Mouse (Mus musculus): ENCODE data around the gene Spib.
A peak's percentile ranks its signal among the peaks of the same experiment; 100 is the strongest.

The Spib gene

DNA sequence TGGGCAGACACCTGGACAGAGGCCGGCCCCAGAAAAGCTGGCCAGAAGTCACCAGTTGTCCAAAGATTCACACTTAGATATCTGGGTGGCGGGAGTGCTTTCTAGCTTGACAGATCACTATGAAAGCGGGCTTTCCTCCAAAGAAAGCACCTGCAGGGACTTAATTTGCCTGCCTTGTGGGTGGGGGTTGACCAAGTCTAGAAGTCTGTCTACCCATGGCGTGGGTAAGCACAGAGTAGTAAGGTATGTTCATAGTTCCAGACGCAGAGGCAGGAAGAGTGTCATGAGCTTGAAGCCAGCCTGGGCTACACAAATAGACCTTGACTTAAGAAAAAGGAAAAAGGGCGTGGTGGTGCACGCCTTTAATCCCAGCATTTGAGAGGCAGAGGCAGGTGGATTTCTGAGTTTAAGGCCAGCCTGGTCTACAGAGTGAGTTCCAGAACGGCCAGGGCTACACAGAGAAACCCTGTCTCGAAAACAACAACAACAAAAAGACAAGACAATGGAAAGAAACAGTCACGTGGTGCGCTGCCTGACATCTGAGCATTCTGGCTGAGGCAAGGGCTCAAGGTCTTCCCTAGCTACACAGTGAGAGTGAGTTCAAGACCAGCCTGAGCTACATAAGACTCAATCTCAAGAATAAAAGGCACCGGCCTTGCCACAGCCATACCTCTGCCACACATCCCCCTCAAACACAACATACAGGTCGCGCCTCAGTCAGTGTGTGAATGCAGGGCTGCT lies 5.3 kb downstream of the Spib start:
- DNase-seq (ENCODE audit: low read depth, low spot score) = no peak

DNA sequence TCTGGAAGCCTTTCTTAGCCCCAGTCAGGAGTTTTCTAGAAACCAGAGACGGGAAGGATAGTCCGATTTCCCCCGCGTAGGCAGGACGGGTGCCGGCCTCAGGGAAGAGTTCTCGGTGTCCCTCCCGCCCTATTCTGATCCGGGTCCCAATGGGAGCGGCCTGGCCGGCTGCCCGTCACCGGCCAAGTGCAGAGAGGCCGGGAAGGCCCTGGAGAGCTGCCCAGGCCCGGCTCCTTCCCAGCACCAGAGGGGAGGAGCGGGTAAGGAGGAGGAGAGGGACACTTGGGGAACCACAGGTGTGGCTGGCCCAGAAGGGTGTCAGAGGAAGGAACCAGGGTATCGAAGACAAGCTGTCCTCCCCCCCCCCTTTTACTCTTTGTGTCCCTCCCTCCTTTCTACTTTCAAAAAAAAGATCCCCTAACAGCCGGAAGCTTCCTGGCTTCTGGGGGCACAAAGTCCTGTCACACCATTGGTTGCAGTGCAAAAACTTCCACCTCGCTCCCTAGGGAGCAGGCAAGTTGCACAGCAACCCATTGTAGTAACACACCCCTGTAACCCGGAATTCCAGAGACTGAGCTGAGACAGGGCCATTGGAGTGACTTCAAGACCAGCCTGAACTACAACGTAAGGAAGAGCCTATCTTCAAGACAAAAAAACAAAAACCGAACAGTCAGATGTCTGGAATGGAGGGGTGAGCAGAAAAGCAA lies 6.6 kb downstream of the Spib start:
- peak; percentile 45 for DNase-seq (ENCODE audit: low read depth, low spot score)

DNA sequence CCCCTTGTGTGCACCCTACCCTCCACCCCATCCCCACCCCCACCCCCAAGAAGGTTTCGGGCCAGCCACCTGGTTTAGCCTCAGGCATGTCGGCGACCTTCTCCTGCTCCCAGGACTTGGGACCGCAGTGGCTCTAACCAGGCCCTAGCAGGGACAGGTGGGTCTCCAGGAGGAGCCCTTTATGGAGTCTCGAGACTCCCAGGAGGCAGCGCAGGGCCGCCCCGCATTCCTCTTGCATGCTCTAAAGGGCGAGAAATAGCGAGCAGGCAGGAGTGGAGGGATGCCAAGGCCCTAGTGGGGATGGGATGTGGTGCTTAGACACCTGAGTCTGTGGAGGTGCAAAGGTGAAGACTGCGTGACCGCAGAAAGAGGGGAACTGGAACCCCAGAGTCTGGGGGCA lies 7.4 kb downstream of the Spib start, which contains the start of gene Mybpc2:
TSS of gene Mybpc2 (minus strand) at position 155 of the 400 bp plus-strand sequence.
- no peak for DNase-seq (ENCODE audit: low read depth, low spot score)

DNA sequence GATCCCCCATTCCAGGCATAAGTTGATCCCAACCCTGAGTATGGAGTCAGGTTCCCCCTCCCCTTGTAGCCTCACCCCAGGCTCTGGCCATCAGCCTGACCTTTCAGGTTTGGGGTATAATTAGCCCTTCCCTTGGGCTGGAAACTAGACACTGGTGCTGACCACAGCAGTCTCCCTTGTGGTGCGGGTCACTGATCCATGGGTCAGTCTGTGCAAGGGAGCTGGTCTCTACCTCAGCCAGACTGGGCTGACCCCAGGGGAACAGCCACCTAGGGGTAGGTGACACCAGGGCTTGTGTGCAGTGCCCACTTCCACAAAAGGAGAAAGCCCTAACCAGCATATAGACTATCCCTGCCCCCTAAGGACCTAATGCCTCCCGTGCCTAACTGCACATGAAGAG lies 8.8 kb downstream of the Spib start:
- no peak for DNase-seq (ENCODE audit: low read depth, low spot score)

DNA sequence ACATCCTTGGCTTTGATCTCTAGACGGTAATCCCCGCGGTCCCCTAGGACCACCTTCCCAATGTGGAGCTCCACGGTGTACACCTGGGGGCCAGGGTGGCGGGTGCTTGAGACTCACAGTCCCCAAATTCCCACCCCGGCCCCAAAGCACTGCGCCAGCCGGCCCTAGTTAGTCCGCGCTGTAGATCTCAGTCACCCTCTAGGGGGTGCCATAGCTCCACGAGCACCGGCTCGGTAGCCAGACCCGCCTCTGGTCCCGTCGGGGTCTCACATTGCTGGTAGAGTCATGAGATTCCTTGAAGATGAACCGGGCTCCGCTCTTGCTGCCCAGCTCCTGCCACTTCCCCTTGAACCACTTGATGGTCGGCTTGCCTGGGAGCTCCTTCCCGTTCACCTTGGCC lies 10.2 kb downstream of the Spib start:
- DNase-seq (ENCODE audit: low read depth, low spot score) = peak; percentile 46

DNA sequence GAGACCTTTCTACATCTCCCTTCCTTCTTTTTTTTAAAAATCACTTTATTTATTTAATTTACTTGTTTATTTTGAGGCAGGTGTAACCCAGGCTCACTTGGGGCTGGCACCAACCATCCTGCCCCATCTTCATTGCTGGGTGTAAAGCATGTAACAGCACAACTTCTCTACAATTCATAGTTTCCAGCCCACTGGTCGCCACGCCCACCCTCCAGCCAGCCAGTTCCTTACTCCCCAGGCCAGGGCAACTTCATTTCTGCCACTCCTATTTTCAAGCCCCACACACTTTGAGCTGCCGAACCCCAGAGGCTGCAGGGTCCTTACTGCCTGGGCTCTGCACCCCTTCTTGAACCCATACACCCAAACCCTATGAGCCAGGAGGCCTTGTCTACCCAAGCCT lies 10.9 kb downstream of the Spib start:
- DNase-seq (ENCODE audit: low read depth, low spot score) = no peak

DNA sequence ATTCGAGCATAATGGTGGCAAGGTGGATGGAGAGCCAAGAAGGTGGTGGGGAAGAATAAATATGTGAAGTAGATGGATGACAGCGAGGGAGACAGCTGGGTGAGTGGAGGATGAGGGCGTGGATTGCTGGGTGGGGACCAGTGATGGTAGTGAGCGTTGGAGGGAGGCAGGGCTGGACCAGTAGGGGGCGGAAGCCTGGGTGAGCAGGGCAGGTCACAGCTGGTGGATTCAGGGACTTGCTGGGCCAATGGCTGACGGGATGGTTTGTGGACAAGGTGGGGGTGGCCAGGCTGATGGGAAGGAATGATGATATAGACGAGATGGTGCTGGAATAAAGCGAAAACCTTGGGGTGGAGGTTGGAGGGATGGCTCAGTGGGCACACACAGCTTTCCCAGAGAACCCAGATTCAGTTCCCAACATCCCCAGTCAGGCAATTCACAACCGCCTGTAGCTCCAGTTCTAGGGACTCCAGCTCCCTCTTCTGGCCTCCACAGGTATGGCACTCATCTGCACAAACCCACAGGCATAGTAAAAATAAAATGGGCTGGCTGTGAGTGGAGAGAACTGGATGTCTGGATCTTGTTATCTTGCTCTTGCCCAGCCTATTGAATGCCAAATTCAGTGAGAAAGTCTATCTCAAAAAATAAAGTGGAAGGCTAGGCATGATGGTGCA lies 12.5 kb downstream of the Spib start:
- DNase-seq (ENCODE audit: low read depth, low spot score) = no peak

DNA sequence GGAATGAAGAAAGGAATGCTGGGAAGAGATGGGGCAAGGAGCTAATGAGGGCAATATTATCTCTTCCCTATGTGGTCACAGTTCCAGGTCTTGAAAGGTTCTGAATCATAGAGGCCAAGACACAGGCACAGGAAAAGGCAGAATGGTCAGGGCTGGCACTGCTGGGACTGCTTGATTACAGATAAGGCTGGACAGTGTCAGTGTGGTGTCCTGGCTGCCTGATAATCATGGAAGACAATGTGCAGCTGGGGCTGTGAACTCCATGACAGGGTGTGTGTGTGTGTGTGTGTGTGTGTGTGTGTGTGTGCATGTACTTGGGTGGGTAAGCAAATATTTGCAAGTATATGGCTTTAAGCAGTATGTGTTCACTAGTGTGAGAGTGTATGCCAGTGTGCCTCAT lies 24.4 kb downstream of the Spib start:
- DNase-seq (ENCODE audit: low read depth, low spot score) = no peak

DNA sequence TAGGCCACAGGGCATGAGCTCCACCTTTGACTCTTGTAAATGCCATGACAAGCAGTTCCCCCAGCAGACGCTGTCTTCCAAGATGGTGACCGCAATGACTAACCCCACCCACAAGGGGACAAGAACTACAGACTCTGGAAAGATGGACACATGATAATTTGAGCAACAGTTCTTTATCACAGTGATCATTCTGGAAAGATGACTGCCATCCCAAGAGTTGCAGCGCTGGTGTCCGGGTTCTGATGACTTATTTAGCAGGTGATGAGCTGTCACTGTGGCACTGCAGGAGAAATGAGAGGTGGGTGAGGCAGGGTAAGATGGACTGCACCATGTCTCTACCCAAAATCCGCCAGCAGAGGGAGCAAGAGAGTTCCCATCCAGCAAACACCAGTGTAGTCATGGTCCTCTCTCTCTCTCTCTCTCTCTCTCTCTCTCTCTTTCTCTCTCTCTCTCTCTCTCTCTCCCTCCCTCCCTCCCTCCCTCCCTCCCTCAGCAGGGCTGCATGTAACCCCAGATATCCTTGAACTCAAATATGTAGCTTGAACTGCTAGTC lies 30.2 kb downstream of the Spib start:
- DNase-seq (ENCODE audit: low read depth, low spot score) = peak; percentile 91

DNA sequence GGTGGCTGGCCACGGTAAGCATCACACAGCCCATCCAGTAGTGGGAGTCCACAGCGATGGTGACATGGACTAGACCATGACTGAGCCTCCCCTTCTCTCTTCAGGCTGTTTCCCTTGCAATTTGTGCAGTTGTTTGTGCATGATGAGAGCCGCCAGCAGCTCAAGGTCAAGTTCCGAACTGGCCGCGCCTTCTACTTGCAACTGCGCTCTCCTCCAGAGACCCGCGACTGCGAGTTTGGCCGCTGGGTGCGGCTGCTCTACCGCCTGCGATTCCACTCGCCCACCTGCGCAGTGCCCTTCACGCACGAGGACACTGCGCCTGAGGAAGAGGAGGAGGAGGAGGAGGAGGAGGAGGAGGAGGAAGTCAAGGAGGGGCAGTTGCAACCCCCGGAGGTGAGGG lies 31.8 kb downstream of the Spib start:
- no peak for DNase-seq (ENCODE audit: low read depth, low spot score)

DNA sequence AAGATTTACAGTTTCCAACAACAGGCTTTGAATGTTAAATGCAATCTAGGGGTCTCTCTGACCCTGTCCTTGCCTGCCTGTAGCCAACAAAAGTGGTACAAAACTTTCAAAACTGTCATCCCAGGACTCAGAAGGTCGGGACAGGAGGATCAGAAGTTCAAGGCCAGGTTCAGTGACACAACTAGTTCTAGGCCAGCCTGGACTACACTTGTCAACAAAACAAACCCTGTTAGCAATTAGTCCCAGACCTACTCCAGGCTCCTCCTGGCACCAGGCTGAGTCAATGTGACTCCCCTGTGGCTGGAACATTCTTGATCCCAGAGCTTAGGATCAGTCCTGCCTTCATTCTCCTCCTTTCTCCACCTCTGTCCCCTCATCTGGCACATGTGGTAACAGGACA lies 32.9 kb downstream of the Spib start:
- no peak for DNase-seq (ENCODE audit: low read depth, low spot score)

DNA sequence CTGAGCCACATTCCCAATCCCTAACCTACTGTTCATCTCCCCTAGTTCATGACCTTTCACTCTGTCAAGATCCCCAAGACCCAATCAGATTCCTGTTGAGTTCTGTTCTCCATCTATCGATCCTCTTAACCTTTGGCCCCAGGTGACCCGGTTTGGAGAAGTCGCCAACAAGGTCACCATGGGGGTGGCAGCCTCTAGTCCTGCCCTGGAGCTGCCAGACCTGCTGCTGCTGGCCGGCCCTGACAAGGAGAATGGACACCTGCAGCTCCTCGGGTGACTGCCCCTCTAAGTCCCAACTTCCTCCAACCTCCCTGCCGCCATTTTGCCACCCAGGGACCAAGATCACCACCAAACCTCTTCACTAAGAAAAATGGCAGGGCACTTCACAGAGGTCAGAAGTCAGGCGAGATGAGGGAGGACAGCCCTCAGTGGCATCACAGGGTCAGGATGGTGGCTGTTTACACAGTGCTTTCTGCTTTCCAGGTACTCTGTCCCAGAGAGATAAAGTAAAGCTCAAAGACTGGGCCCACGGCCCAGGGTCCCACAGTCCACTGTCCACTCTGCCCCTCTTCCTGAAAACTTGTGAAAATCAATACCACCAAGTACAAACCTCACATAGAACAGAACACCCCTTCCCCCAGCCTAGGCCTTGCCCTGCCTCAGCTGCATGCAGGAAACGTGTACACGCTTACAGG lies 34.4 kb downstream of the Spib start:
- no peak for DNase-seq (ENCODE audit: low read depth, low spot score)

DNA sequence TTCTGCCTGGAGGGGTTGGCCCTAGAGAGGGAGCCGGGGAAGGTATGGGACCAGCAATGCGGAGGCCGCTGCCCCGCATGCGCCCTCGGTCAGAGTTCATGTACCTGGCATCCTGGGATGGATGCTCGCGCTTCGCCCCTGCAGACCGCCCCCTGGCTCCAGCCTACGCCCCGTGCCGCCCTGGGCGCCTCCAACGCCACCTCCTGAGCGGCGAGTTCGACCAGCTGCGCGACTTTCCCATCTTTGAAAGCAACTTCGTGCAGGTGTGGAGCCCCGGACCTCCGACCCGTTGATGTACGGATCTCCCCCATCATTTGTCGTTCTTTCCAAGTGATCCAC lies 35.1 kb downstream of the Spib start:
- DNase-seq (ENCODE audit: low read depth, low spot score) = no peak

DNA sequence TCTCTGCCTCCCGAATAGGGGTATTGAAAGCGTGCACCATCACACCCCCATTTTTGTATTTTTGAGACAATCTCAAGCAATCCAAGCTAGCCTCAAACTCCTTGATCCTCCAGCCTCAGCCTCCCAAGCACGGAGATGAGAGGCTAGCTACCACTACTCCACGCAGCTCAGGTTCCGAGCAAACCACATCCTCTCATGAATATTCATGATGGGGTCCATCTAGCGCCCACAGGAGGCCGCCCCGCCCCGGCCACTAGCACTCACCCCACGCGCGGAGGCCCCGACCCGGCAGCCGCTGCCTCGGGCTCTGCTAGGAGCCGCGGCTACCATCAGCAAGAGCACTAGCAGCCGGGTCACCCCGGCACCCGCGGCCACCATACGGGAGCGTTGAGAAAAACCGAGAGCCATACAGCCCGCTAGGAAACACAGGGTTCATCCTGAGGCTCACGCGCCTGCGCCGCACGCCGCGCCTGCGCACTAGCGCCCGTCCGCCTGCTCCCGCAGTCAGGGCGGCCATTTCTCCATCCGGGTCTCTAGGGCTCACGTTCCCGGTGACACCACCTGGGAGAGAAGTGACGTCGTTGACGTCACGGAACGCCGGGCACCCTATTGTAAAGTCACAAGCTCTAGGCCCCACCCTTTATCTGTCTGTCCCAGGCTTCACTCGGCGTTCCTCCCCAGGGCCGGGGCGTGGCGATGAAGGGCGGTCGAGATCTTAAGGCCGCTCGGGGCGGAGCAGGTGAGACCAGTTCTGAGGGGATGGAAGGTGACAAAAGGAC lies 35.7 kb downstream of the Spib start, which contains the start of the genes Emc10 and Fam71e1:
TSS of gene Emc10 (minus strand) at position 538 of the 779 bp plus-strand sequence.
TSS of gene Fam71e1 (plus strand) at position 590 of the 779 bp plus-strand sequence.
- peak; percentile 99 for DNase-seq (ENCODE audit: low read depth, low spot score)

DNA sequence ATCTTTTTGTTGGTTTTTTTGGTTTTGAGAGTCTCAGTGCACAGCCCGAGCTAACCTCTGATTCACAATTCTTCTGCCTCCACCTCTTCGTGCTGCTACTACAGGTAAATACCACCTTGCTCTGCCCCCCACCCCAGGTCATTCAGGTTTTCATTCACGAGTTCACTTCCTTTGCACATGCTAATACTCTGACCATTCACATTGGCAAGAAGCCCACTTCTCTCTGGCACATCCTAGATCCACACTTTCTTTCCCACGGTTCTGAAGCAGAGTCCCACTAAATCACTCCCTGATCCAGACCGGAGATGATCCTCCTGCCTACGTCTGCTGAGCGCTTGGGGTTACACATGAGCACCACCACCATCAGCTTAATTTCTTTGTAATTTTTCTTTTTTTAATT lies 36.8 kb downstream of the Spib start:
- DNase-seq (ENCODE audit: low read depth, low spot score) = no peak

DNA sequence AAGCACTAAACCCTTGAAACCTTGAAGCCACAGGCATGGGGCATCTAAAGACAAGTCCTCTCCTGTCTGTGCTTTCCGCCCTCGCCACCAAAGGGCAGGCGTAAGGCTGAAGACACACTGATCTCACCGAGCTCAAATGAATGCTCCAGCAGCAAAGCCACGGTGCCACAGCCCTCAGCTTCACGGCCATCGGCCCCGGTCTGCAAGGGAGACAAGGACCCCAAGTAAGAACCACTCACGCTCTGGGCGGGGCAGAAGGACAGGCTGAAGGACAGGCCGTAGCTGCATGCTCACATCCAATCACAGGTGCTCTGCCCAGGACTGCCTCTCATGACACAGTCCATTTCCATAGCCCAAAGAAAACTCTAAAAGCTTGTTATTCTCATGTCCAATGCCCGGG lies 37.2 kb downstream of the Spib start:
- no peak for DNase-seq (ENCODE audit: low read depth, low spot score)

DNA sequence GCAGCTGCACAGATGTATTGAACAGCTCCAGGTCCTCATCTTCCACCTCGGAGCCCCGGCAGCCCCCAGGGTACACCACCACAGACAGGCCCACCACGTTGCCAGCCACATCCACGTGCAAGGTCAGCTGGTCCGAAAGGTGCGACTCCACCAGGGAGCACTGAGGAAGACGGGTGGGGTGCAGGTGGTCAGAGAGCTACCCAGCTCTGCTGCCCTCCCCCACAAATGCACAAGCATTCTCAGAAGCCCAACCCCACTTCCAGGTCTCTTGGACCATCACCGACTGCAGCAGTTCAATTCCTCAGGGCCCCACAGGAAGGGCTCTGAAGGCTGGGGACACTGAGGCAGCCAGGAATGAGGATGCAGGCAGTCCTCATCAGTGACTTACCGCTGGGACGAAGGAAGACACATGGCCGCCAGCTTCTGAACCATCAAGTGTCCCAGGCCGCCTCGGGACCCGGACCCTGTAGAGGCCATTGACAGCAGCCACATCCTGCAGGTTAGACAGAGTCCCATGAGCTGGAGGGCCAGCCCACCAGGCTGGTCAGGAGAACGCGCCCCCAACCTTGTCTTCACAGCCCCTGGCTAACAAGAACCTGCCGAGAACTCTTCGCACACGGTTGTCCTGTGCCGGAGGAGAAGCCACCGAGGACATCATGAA lies 39.6 kb downstream of the Spib start:
- DNase-seq (ENCODE audit: low read depth, low spot score) = no peak

DNA sequence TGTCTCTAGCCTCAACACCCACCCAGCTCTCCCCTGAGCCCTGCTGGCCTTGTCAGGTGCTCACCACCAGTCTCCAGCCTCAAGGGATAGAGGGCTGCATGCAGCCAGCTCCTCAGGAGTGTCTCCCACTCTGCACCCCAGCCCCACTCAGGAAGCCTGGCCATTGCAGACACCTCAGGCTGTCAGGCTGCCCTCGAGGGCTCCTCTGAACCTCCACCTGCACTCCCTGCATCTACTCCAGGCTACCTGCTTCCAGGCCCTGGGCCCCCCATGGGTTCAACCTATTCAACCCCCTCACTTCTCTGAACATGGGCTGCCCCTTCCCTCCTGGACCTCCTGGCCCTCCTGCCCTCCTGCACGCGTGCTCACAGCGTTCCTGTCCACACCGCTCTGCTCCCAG lies 40.5 kb downstream of the Spib start:
- no peak for DNase-seq (ENCODE audit: low read depth, low spot score)

DNA sequence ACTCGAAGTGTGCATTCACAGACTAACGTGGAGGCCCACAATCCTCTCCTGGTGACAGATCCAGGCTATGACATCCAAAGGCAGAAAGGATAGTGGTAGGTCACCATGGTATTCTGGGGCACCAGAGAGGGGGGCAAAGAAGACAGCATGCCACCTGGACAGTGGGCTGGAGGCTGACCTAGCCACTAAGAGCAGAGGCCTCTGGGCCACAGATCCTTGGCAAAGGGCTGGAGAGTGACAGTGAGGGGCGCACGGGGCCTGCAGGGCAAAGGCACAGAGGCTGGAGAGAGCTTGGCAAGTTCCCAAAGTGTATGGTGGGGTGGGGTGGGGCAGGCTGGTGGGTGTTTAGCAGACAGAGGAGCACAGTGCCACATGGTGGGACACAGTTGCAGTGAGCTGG lies 41.6 kb downstream of the Spib start:
- no peak for DNase-seq (ENCODE audit: low read depth, low spot score)

DNA sequence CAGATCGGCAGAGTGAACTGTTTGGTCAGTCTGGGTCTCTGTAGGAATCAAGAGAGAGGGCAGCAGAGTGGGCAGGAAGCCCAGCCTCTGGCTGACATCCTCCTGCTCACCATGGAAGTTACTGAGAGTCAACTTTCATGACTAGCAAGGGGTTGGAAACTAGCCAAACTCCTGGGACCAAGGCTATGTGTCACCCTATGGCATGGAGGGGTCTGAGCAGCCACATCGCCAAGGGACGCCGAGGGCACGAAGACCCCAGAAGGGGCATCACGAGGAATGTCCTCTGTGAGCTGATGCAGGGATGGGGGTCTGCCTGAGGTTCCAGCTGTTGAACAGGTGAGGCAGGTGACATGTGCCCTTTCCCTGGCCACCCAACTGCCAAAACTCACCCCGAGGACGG lies 43.3 kb downstream of the Spib start:
- no peak for DNase-seq (ENCODE audit: low read depth, low spot score)

DNA sequence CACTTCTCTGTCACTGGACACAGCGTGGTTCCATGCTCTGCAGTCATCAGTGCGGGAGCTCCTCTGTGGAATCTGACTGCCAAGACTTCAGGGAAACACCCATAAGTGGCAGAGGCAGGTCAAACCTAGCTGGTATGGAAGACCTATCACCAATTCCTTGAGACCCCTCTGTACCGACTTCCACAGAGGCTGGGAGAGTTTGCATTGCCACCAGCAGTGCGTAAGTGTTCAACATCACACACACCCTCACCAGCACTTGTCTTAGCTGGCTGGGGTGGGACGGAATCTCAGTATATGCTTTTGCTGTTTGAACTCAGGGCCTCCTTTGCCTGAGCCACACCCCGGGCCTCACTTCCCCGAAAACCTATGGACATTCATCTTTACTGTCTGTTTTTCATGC lies 43.9 kb downstream of the Spib start:
- no peak for DNase-seq (ENCODE audit: low read depth, low spot score)
